Mouse (Mus musculus): Measurements from ENCODE around the gene Gm21671. TPM values are rescaled to one million over a fixed set of nuclear protein-coding genes. Genes with fewer than 3 reads are reported as not detected.
"Not testable (repeated sequence)": the region's sequence is repeated elsewhere in the genome, so short reads cannot be mapped to it uniquely, and the experiment has no call there.

Gm21671 gene
- total RNA-seq (2021): not detected
- long read RNA-seq, experiment 1: 0 reads
- long read RNA-seq, experiment 2: 0 reads

- not testable (repeated sequence) for DNase-seq (ENCODE audit: low spot score in 2 of 2)
Observed at GRCm38 (mm10) chr5:25954317-25954716, at the start of gene Gm21671. Gm21671 (minus strand) TSS chr5:25954417.

GRCm38 (mm10) chr5:25988550-25988949, 34.3 kb upstream of the Gm21671 start, which contains the start of gene Gm21698:
Gm21698 (minus strand) TSS chr5:25988650.
- DNase-seq (ENCODE audit: low spot score in 2 of 2): not testable (repeated sequence)

- not testable (repeated sequence) for DNase-seq (ENCODE audit: low spot score in 2 of 2)
Observed at GRCm38 (mm10) chr5:25972563-25972962, 18.3 kb upstream of the Gm21671 start, which contains the start of gene Gm21680. Gm21680 (minus strand) TSS chr5:25972663.

- DNase-seq (ENCODE audit: low spot score in 2 of 2): not testable (repeated sequence)
Observed at GRCm38 (mm10) chr5:25957050-25957449, 2.8 kb upstream of the Gm21671 start.

- DNase-seq (ENCODE audit: low spot score in 2 of 2): not testable (repeated sequence)
Observed at GRCm38 (mm10) chr5:25956611-25957010, 2.4 kb upstream of the Gm21671 start.

GRCm38 (mm10) chr5:25945391-25945790, 8.8 kb downstream of the Gm21671 start:
- DNase-seq (ENCODE audit: low spot score in 2 of 2): not testable (repeated sequence)

- DNase-seq (ENCODE audit: low spot score in 2 of 2): not testable (repeated sequence)
Observed at GRCm38 (mm10) chr5:25942281-25942680, 11.9 kb downstream of the Gm21671 start, which contains the start of gene Gm21663. Gm21663 (minus strand) TSS chr5:25942381.

Other genes starting within 250 kb of the Gm21671 start
- 1 to 10 TPM; 6.0 to 6.9 TPM for gene Xrcc2, start 248.6 kb downstream of the Gm21671 start, total RNA-seq (2021)
- gene Actr3b, start 194.4 kb downstream of the Gm21671 start, total RNA-seq (2021): 100 to 1,000 TPM; 115 to 117 TPM
- not detected for gene Gm21663, start 12.0 kb downstream of the Gm21671 start, total RNA-seq (2021)
- not detected for gene Gm21680, start 18.2 kb upstream of the Gm21671 start, total RNA-seq (2021)
- gene Gm21698, start 34.2 kb upstream of the Gm21671 start, total RNA-seq (2021): not detected
- gene Gm1979, start 50.4 kb upstream of the Gm21671 start, total RNA-seq (2021): not detected
- not detected for gene Gm5862, start 68.5 kb upstream of the Gm21671 start, total RNA-seq (2021)
- gene Speer4a, start 85.1 kb upstream of the Gm21671 start, total RNA-seq (2021): not detected
- gene Gm7347, start 104.2 kb upstream of the Gm21671 start, total RNA-seq (2021): not detected
- not detected for gene Gm10471, start 134.9 kb upstream of the Gm21671 start, total RNA-seq (2021)
- gene 5031410I06Rik, start 150.9 kb upstream of the Gm21671 start, total RNA-seq (2021): not detected
- not detected for gene Gm10220, start 167.0 kb upstream of the Gm21671 start, total RNA-seq (2021)

Measured in left cerebral cortex, adult 18-20 months (tissue).